Mouse (Mus musculus) cerebellum, adult 2 months (tissue): ENCODE results near the gene Dync1li2. TPM values are rescaled to one million over a fixed set of nuclear protein-coding genes. Genes with fewer than 3 reads are reported as not detected.
A peak's percentile ranks its signal among the peaks of the same experiment; 100 is the strongest.

Experiments
- DNase-seq, 2 experiments: peaks; one replicate each; pipeline ENCODE4 v3.0.0; 2021
- H3K27ac ChIP-seq: fragments of 200-500 bp; 2 replicates; pipeline ENCODE4 v1.5.1; 2012; ENCODE audit warnings: low read length, control low read depth, inconsistent platforms; ENCODE audit not compliant: insufficient read depth
- H3K27me3 ChIP-seq: fragments of 200-500 bp; 2 replicates; pipeline ENCODE4 v1.6.1; 2012; ENCODE audit warnings: inconsistent platforms, mild to moderate bottlenecking, low read length, moderate library complexity; ENCODE audit not compliant: control insufficient read depth, insufficient read depth
- H3K4me1 ChIP-seq: fragments of 200-500 bp; 2 replicates; pipeline ENCODE4 v1.6.1; 2011; ENCODE audit warnings: low read length; ENCODE audit not compliant: control insufficient read depth, insufficient read depth
- H3K4me3 ChIP-seq: fragments of 200-500 bp; replicated peaks from 2 replicates; pipeline ENCODE3; 2011; ENCODE audit warnings: mild to moderate bottlenecking, low read depth, low read length, control low read depth; ENCODE audit not compliant: insufficient read depth
- CTCF ChIP-seq: fragments of 200-500 bp; IDR thresholded peaks from 2 replicates; pipeline ENCODE4 v1.5.1; 2011; ENCODE audit warnings: low read depth, mild to moderate bottlenecking, control low read depth, low read length, moderate library complexity, borderline replicate concordance; ENCODE audit not compliant: insufficient read depth
- POLR2A ChIP-seq: fragments of 200-500 bp; IDR thresholded peaks from 2 replicates; pipeline ENCODE4 v1.6.1; 2011; ENCODE audit warnings: low read length, control low read depth, borderline replicate concordance; ENCODE audit not compliant: insufficient read depth
- WGBS: fragments of 180-500 bp; shearing (Covaris S2); methylation state at CpG from one replicate; pipeline ENCODE4 v1.1.7; 2018; 5-methylcytosine and 5-hydroxymethylcytosine counted together
- polyA plus RNA-seq: library from polyadenylated mRNA; depleted of rRNA; stranded (reverse); fragments of >200 nt; gene quantifications from 2 replicates; pipeline ENCODE4 v1.2.3, GENCODE M21; 2012; rRNA removed

Gene Dync1li2
- 174 and 191 TPM in 2 replicates for polyA plus RNA-seq

- peaks cover 7% of the 10 kb centered on the region for H3K4me1 ChIP-seq
- under 1% methylated on average over 75 of the region's 75 CpGs for WGBS
- TF ChIP-seq CTCF, result peak; percentile 84
- TF ChIP-seq POLR2A, result peak; percentile 54
- peak within 1 kb of the TSS; percentile 66 for H3K4me3 ChIP-seq
- no peaks in the 10 kb centered on the region for H3K27me3 ChIP-seq
- peak within 1 kb of the TSS; percentile 96 for H3K27ac ChIP-seq
- DNase-seq, result peak; percentile 91 to 95
Measured at GRCm38 (mm10) chr8:104442299-104443124, at the start of gene Dync1li2. Dync1li2 (minus strand) TSS chr8:104443047.

GRCm38 (mm10) chr8:104479091-104479490 is 36.2 kb upstream of the Dync1li2 start:
- Histone ChIP-seq H3K27me3 (no peaks in the 10 kb centered on the region), H3K27ac (no peak overlapping the region), H3K4me3 (no peak overlapping the region), H3K4me1 (no peaks in the 10 kb centered on the region)
- WGBS, result 58% methylated on average over 1 of the region's 1 CpGs
- no peak for DNase-seq
- TF ChIP-seq POLR2A, result no peak
- TF ChIP-seq CTCF, result no peak

- Histone ChIP-seq H3K27ac (no peak overlapping the region), H3K4me3 (no peak overlapping the region), H3K4me1 (no peaks in the 10 kb centered on the region), H3K27me3 (no peaks in the 10 kb centered on the region)
- DNase-seq, result no peak
- 86% methylated on average over 3 of the region's 3 CpGs for WGBS
- TF ChIP-seq CTCF (no peak), POLR2A (no peak)
Measured at GRCm38 (mm10) chr8:104472465-104472864, 29.6 kb upstream of the Dync1li2 start.

GRCm38 (mm10) chr8:104467463-104467862 is 24.6 kb upstream of the Dync1li2 start:
- WGBS, result 82% methylated on average over 2 of the region's 2 CpGs
- no peak for DNase-seq
- no peak overlapping the region for H3K27ac ChIP-seq

GRCm38 (mm10) chr8:104452177-104452576 is 9.3 kb upstream of the Dync1li2 start:
- Histone ChIP-seq H3K4me1 (no peaks in the 10 kb centered on the region), H3K27me3 (no peaks in the 10 kb centered on the region), H3K4me3 (no peak overlapping the region), H3K27ac (no peak overlapping the region)
- no peak for DNase-seq
- TF ChIP-seq CTCF, result no peak
- no peak for TF ChIP-seq POLR2A
- WGBS, result 85% methylated on average over 3 of the region's 3 CpGs

More at GRCm38 (mm10) chr8:104467463-104467862, 24.6 kb upstream of the Dync1li2 start:
- Histone ChIP-seq H3K4me1 (no peaks in the 10 kb centered on the region), H3K4me3 (no peak overlapping the region), H3K27me3 (no peaks in the 10 kb centered on the region)
- TF ChIP-seq CTCF (no peak), POLR2A (no peak)

GRCm38 (mm10) chr8:104448796-104449195 is 5.9 kb upstream of the Dync1li2 start:
- Histone ChIP-seq H3K27me3 (no peaks in the 10 kb centered on the region), H3K4me3 (no peak overlapping the region), H3K27ac (no peak overlapping the region), H3K4me1 (no peaks in the 10 kb centered on the region)
- DNase-seq, result no peak
- TF ChIP-seq CTCF, result no peak
- 70% methylated on average over 3 of the region's 3 CpGs for WGBS

GRCm38 (mm10) chr8:104446016-104446415 is 3.2 kb upstream of the Dync1li2 start:
- WGBS, result 86% methylated on average over 3 of the region's 3 CpGs
- DNase-seq, result no peak
- Histone ChIP-seq H3K27ac (no peak overlapping the region), H3K4me1 (peaks cover 3% of the 10 kb centered on the region), H3K4me3 (no peak overlapping the region), H3K27me3 (no peaks in the 10 kb centered on the region)
- TF ChIP-seq POLR2A (no peak), CTCF (no peak)

- TF ChIP-seq CTCF (no peak), POLR2A (no peak)
- DNase-seq, result no peak
- peaks cover 7% of the 10 kb centered on the region for H3K4me1 ChIP-seq
- 69% methylated on average over 6 of the region's 6 CpGs for WGBS
- no peak overlapping the region for H3K27ac ChIP-seq
- H3K4me3 ChIP-seq, result no peak overlapping the region
- no peaks in the 10 kb centered on the region for H3K27me3 ChIP-seq
Measured at GRCm38 (mm10) chr8:104445248-104445647, 2.4 kb upstream of the Dync1li2 start.
